Mouse (Mus musculus): ENCODE data around the gene Reln.

DNA sequence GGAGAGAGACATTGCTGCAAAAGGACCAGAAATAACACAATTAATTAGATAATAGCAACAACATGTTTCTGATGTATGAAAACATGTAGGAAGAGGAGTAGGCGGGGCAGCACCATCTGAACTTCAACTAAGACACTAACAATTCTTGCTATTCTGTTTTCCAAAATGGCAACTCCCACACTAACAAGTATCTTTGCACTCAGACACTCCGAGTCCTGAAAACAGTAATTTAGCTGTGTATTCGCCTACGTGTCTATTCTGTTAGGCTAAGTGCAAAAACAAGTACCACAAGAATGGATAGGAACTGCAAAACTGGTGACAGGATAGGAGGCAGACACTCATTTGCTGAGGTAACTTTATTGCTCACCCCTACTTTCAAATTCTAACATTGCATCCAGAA lies 70.4 kb downstream of the Reln start:
- TF ChIP-seq CTCF (IDR thresholded peaks at IDR 0.05; ENCODE audit: borderline replicate concordance, insufficient read depth, low read length) (no peak), POLR2A (IDR thresholded peaks at IDR 0.05; ENCODE audit: low read depth, low read length) (no peak)
